Mouse (Mus musculus) embryonic stem cell, embryonic (primary cell): ENCODE measurements around the gene Acot5.
"Not testable (repeated sequence)": the region's sequence is repeated elsewhere in the genome, so short reads cannot be mapped to it uniquely, and the experiment has no call there.

Source experiments
- CTCF ChIA-PET, 4 experiments: fragments of 300-600 bp in 2 of 4; fragments of 350-600 bp in 2 of 4; sonication (Branson Sonifier 250); formaldehyde crosslinking; loops; one replicate each; lab custom pipeline; 2022; ENCODE audit warnings: inconsistent platforms in 2 of 4; lab: Charles Lee
- POLR2A ChIA-PET, 4 experiments: fragments of 300-600 bp in 2 of 4; fragments of 350-600 bp in 2 of 4; sonication (Branson Sonifier 250); formaldehyde crosslinking; loops; one replicate each; lab custom pipeline; 2022; ENCODE audit warnings: antibody characterized with exemption in 4 of 4, inconsistent platforms in 1 of 4; lab: Charles Lee

The Acot5 gene

DNA sequence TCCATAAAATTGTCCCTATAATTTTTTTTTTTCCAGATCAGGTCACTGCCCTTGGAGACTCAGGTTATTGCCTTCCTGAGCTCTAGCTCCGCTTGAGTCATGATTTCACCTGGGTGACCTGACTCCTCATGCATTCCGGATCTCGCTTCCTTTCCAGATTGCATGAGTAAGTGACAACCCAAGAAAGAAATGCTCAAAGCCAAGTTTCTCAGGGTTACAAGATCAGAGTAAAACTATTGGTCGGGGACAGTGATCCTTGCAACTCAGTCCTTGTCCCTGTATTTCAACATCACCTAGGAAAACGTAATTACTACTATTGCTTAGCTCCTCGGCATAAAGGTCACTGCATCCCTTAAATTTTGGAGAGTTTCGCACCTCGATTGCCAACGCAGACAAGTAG lies at the start of gene Acot5:
TSS of gene Acot5 (plus strand) at position 340 of the 400 bp plus-strand sequence.
- CTCF ChIA-PET, result interaction anchor here in 1 of 4 experiments (2.1 kb wide), 1 partner anchor 97 kb away, joined by 5 read pairs; no protein-coding TSS in a partner anchor
- POLR2A ChIA-PET, result interaction anchor here in 1 of 4 experiments (1.6 kb wide), 1 partner anchor 167 kb away, joined by 4 read pairs; no protein-coding TSS in a partner anchor

DNA sequence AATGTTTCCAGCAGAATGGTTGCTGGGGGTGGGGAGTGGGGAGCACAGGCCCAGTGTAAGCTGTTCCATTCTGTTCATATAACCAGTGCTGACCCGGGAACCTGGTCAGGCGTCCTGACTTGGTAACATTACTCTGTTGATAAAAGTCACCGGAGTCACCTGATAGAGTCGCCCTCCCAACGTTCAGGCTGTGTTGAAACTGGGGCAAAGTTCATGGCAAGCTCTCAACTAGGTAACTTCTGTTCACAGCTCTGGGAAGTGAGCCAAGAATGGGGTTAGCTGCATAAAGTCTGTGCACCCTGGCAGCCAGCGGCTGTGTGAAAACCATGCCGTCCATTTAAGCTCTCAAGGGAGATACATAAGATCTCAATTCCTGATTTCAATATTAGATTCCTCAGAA lies 48.6 kb upstream of the Acot5 start:
- POLR2A ChIA-PET, result interaction anchor here in 1 of 4 experiments (1.1 kb wide), 1 partner anchor 11 kb away, joined by 3 read pairs; the partner anchor contains the start of gene Acot1
- CTCF ChIA-PET, result not testable (repeated sequence)

DNA sequence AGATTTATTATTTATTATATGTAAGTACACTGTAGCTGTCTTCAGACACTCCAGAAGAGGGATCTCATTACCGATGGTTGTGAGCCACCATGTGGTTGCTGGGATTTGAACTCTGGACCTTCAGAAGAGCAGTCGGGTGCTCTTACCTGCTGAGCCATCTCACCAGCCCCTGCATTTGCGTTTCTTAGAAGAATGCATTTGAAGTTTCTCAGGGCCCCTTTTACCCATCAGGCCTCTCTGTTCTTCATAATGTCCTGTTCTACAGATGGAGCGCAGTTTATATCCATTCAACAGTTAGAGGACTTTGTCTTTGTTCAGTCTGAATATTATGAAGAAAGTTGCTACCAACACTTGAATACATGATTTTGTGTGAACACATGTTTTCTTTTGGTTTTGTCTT lies 46.9 kb upstream of the Acot5 start:
- CTCF ChIA-PET, POLR2A ChIA-PET: not testable (repeated sequence)

DNA sequence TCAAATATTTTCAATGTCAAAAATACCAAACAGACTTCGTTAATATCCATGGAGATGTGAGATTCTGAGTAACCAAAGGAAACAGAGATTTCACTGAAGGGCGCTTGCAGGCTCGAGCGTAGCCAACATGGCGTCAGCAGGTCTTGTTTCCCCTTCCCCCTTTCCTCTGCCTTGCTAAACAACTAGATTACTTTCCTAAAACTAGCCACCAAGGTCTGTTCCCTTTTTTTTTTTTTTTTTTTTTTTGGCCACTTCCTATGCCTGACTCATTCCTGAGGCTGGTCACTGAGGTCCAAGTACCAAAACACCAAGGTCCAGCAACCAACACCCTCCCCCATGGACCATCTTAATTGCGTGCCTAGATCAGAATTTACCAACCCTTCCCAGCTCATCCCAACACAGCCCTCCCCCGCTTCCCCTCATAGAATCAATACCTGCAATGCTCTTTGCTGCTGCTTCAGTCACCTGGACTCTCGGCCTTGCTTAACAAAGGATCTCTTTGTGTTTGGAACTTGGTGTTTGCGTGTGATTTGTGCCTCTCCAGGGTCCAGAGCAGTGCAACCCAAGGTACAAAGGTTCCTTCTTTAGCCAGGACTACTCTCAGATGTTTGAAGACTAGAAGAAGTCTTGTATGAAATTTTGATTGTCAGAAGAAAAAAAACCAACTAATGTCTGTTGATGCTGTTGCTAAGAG lies 45.9 kb upstream of the Acot5 start:
- ChIA-PET POLR2A (no interaction called here), CTCF (no interaction called here)

DNA sequence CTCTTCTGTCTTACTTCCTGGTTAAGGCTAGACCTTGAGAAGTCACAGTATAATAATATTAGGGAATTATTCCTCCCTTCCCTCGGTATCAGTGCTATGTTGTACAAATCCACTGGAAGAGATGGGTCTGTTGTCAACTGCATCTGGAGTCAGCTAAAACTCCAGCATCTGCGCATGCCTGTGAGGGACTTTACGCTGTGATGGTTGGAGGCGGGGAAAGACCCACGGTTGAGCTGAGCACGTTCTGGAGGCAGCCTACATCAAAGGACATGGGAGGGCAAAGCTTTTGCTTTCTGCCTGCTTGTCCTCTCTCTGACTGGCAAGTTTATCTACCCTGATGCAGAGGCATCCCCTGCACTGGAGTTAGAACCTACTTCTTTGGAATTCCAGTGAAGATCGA lies 43.2 kb upstream of the Acot5 start:
- ChIA-PET POLR2A (interaction anchor here in 1 of 4 experiments (1.1 kb wide), 1 partner anchor 17 kb away, joined by 3 read pairs; the partner anchor contains the start of gene Acot1), CTCF (no interaction called here)

DNA sequence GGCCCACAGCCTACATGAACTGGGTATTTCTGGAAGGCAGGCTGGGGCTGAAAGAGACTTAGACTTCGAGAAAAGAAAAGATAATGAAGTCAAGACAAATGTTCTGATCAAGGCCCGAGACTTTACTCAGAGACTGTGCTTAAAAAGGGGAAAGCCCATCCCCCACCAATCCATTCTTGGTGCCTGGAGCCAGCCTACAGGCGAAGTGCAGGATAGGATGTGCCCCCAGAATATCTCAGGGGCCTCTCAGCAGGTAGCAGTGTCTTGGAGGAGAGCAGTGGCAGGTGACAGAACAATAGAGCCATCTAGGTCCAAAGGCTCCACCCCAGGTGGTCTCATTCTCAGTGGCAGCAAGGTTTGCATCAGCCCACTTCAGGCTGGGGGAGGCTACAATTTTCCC lies 40.8 kb upstream of the Acot5 start:
- POLR2A ChIA-PET, result interaction anchor here in 1 of 4 experiments (0.5 to 1.3 kb wide), 2 partner anchors 78 to 433 kb away, joined by 3 to 6 read pairs; partner anchors contain the start of gene Riox1
- CTCF ChIA-PET, result not testable (repeated sequence)

DNA sequence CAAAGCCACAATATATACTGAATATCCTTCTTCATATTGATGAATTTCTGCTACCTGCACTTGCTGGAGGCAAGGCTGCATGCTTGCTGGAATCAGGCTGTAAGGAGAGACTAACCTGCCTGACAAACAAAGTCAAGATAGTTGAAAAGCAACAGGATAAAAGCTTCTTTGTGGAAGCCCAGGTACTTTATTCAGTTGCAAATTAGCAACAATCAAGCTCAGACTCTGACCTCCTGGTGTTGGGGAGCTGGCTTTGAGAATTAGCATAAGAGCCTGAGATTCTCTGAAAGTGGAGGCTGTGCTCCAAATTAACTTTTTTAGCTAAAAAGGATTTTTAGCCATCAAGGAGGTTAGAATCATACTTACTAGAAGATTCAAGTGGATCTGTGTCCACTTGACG lies 40.1 kb upstream of the Acot5 start:
- CTCF ChIA-PET, result not testable (repeated sequence)
- POLR2A ChIA-PET, result interaction anchor here in 1 of 4 experiments (1.1 kb wide), 1 partner anchor 20 kb away, joined by 5 read pairs; the partner anchor contains the start of gene Acot1

DNA sequence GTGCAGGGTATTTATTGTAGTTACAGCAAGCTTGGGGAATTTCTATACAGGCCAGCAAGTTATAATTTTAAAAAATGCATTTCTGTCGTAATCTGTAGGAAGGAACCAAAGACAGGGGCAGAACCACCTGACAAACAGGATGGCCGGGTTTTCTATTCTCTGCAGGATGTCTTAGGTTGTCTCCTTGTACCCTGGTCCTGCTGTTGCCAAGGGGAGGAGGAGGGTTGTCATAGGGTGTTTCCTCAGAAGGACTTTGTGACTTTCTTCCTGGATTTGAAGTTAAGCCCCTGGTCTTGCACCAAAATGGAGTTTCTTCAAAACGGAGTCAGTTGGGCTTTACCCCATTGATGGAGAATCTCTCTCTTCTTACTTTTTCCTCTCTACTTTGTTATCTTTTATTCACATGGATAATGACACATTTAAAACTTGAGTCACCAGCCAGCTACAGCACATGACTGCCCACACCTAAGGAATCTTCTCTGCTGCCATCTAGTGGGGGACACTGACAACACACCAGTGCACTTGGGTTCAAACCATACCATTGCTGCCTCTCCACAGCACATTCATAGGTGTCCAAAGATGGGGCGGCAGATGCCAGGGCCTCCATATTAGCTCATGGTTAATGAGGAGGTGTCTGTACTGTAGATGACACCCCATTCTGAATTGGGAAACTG lies 38.3 kb upstream of the Acot5 start:
- ChIA-PET CTCF (interaction anchor here in 3 of 4 experiments (0.6 to 1.6 kb wide), 7 partner anchors 10 to 414 kb away, joined by 3 to 7 read pairs (median 4); partner anchors contain the start of genes Acot1 (in 1 of the 3) and Acot2 (in 1 of the 3)), POLR2A (interaction anchor here in 2 of 4 experiments (0.6 to 1.4 kb wide), 4 partner anchors 11 to 81 kb away, joined by 3 read pairs; partner anchors contain the start of genes Acot3 (in 1 of the 2) and Riox1 (in 1 of the 2))

DNA sequence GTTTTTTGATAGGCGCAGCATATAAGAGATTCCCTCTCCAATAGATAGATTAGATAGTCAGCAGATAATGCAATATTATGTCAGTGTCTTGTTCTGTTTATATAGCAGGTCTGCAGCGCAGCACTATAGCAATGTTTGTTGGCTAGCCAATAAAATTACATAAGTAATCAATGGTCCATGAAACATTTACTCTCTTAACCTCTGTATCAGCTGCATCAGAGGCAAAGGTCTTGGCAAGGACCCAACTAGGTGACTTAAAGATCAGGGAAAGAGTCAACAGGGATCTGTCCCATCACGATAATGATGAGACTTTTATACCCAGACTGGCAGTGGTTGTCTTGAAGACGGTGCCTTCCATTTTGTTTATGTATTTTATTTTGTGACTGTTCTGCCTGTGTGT lies 36.3 kb upstream of the Acot5 start:
- POLR2A ChIA-PET, result interaction anchor here in 1 of 4 experiments (1.0 kb wide), 1 partner anchor 24 kb away, joined by 3 read pairs; the partner anchor contains the start of gene Acot1
- CTCF ChIA-PET, result no interaction called here

DNA sequence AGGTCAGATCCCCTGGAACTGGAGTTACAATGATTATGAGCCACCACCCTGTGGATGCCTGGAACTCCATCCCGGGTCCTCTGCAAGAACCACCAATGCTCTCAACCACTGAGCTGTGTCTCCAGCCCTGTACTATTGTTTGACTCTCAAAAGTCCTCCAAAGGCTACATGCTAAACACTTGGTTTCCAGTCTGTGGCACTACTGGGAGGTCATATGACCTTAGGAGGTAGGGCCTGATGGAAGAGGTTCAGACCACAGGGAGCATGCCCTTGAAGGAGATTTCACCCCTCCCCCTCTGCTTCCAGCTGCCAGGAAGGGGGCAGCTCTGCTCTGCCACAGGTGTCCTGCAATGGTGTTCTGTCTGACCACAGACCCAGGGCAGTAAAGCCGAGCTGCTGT lies 35.8 kb upstream of the Acot5 start:
- POLR2A ChIA-PET, result interaction anchor here in 1 of 4 experiments (1.0 kb wide), 1 partner anchor 24 kb away, joined by 3 read pairs; the partner anchor contains the start of gene Acot1

DNA sequence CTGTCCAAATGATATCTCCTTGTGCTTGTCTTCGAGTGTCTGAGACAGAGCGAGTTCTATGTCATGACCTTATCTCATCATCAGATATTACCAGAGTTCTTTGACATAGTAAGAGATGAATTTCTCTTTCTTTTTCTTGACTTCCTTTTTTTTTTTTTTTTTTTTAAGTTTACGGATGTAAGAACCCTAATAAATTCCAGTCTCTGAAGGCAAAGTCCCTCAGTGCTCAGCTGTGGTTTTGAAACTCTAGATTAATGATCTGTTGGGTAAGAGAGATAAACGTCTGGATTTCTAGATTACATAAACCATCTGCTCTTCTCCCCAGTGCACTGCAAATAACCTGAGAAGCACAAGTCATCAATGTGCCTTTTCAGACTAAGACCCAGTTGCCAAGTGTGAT lies 35.0 kb upstream of the Acot5 start:
- ChIA-PET CTCF (interaction anchor here in 1 of 4 experiments (1.0 kb wide), 1 partner anchor 27 kb away, joined by 3 read pairs; no protein-coding TSS in a partner anchor), POLR2A (no interaction called here)

More for the DNA sequence above, 35.8 kb upstream of the Acot5 start:
- CTCF ChIA-PET, result not testable (repeated sequence)

DNA sequence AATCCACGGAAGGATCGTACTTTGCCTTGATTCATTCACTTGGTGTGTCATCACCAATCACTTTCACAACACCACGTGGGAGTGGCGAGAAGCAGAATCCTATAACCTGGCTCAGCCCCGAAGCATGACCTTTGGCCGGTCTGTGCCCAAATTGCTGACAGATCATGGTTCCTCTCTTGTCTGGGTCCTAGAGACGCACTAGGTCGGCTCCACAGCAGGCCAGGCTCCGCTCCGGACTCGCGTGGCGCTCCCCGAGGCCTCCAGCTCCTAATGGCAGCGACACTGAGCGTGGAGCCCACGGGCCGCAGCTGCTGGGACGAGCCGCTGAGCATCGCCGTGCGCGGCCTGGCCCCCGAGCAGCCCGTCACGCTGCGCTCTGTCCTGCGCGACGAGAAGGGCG lies 30.9 kb upstream of the Acot5 start, which contains the start of gene Acot4:
TSS of gene Acot4 (plus strand) at position 139 of the 400 bp plus-strand sequence.
- POLR2A ChIA-PET, result interaction anchor here in 3 of 4 experiments (0.5 to 1.1 kb wide), 3 partner anchors 8 to 62 kb away, joined by 4 read pairs; partner anchors contain the start of gene Acot6 (in 1 of the 3)
- CTCF ChIA-PET, result interaction anchor here (0.6 to 1.6 kb wide), 6 partner anchors 11 to 58 kb away, joined by 3 to 8 read pairs (median 3); partner anchors contain the start of gene Acot3 (in 1 of the 4)

DNA sequence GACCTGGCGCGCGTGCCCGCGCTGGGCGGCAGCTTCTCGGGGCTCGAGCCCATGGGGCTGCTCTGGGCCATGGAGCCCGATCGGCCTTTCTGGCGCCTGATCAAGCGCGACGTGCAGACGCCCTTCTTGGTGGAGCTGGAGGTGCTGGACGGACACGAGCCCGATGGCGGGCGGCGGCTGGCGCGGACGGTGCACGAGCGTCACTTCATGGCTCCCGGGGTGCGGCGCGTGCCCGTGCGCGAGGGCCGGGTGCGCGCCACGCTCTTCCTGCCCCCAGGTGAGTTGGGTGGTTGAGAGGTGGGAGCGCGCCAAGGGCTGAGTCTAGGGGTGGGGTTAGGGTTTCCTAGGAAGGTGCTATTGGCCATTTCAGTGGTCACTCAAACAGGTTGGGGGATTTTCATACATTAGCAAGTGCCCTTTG lies 30.4 kb upstream of the Acot5 start, which contains the start of gene Gm49366:
TSS of gene Gm49366 (plus strand) at position 245 of the 421 bp plus-strand sequence.
- CTCF ChIA-PET, result interaction anchor here in 3 of 4 experiments (0.5 to 1.6 kb wide), 3 partner anchors 22 to 58 kb away, joined by 3 to 8 read pairs (median 4); no protein-coding TSS in a partner anchor

DNA sequence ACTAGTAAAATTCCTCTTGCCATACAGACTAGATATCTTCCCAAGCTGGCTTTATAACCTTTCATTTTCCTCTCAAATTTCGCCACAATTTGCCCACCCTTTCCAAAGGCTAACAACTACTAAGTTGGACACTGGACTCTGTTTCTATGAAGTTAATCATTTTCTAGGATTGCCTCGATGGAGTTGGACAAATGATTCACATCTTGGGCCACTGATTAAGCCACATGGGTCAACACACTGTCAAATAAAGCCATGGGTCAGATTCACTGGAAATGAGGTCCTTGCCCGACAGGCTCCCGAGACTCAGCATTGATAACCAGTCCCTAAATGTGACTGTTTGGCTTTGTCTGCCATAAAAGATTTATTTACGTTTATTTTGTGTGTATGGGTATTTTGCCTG lies 26.9 kb upstream of the Acot5 start:
- ChIA-PET CTCF (no interaction called here), POLR2A (interaction anchor here in 1 of 4 experiments (0.6 to 1.5 kb wide), 4 partner anchors 11 to 268 kb away, joined by 3 read pairs; partner anchors contain the start of gene Acot2)

More for the DNA sequence above, 30.4 kb upstream of the Acot5 start, which contains the start of gene Gm49366:
- POLR2A ChIA-PET, result interaction anchor here in 3 of 4 experiments (0.5 to 1.7 kb wide), 4 partner anchors 14 to 278 kb away, joined by 3 to 5 read pairs (median 4); partner anchors contain the start of genes Acot2 (in 1 of the 3), Acot6 (in 1 of the 3) and Zfp410 (in 1 of the 3)

DNA sequence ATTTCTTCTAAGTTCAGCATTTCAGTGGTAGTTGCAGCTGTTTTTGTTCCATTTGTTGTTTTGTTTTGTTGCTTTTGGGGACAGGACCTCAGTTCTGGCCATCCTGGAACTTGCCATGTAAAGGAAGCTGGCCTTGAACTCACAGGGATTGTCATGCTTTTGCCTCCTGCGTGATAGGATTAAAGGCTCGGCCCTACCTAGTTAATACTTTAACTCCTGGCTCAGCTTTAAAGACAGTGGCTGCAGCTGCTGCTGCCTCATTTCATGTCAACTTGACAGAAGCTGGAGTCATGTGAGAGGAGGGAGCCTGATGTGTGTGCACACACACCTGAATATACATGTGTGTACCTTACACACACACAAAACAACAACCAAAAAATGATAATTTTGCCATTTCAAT lies 25.1 kb upstream of the Acot5 start:
- CTCF ChIA-PET, result no interaction called here
- POLR2A ChIA-PET, result no interaction called here

DNA sequence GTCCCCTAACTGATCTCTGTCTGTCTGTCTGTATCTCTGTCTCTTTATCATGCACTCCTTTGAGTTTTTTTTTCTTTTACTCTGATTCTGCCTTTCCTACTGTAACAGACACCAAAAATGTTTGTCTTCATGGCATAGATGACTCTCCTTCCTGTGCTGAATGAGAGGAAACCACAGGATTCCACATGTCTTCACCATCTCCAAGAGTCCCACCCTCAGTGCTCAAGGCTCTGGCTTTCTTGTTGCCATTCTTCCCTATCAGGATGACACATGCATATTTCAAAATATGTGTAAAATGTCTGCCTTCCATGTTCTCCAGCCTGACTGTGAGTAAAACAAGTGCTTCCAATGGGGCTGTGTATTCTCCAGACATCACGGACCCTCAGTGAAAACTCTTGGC lies 22.2 kb upstream of the Acot5 start:
- POLR2A ChIA-PET, result interaction anchor here in 2 of 4 experiments (0.8 to 1.0 kb wide), 2 partner anchors 9 to 255 kb away, joined by 4 to 13 read pairs; partner anchors contain the start of gene Acot4 (in 1 of the 2)
- CTCF ChIA-PET, result interaction anchor here in 1 of 4 experiments (0.6 kb wide), 1 partner anchor 75 kb away, joined by 3 read pairs; no protein-coding TSS in a partner anchor

DNA sequence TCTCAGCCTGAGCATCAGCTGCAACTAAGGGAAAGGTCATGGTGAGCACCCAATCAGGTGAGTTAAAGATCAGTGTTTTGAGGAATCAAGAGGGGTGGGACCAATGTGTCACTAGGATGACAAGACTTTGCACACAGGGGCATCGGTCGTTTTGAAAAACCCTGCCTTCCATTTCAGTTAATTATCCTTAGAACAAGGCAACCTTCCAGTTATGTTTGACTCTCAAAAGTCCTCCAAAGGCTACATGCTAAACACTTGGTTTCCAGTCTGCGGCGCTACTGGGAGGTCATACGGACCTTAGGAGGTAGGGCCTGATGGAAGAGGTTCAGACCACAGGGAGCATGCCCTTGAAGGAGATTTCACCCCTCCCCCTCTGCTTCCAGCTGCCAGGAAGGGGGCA lies 18.4 kb upstream of the Acot5 start:
- POLR2A ChIA-PET, result interaction anchor here in 1 of 4 experiments (0.7 kb wide), 1 partner anchor 419 kb away, joined by 3 read pairs; no protein-coding TSS in a partner anchor
- CTCF ChIA-PET, result interaction anchor here in 3 of 4 experiments (0.6 to 2.5 kb wide), 3 partner anchors 10 to 1287 kb away, joined by 4 to 7 read pairs (median 7); no protein-coding TSS in a partner anchor
